Mouse (Mus musculus): ENCODE data around the gene Dlx3. TPM values are rescaled to one million over a fixed set of nuclear protein-coding genes. Genes with fewer than 3 reads are reported as not detected.

Gene Dlx3
- not detected for total RNA-seq (2021)
- long read RNA-seq, experiment 1, result 0 reads
- long read RNA-seq, experiment 2, result 0 reads

GRCm38 (mm10) chr11:95119990-95120632 is at the start of gene Dlx3:
TSS of gene Dlx3 (plus strand) at chr11:95120119.
- no peak for TF ChIP-seq CTCF (conservative IDR thresholded peaks at IDR 0.05)
- H3K4me3 ChIP-seq, result no peak within 1 kb of the TSS
- DNase-seq (ENCODE audit: low spot score in 2 of 2), result no peak
- H3K27ac ChIP-seq, result no peak within 1 kb of the TSS

GRCm38 (mm10) chr11:95070140-95071107 is 49.5 kb upstream of the Dlx3 start:
- no peak for TF ChIP-seq CTCF (conservative IDR thresholded peaks at IDR 0.05)
- DNase-seq (ENCODE audit: low spot score in 2 of 2), result no peak
- Histone ChIP-seq H3K4me3 (no peak overlapping the region), H3K27ac (no peak overlapping the region)

- Histone ChIP-seq H3K4me3 (no peak overlapping the region), H3K27ac (no peak overlapping the region)
- TF ChIP-seq CTCF (conservative IDR thresholded peaks at IDR 0.05), result no peak
- DNase-seq (ENCODE audit: low spot score in 2 of 2), result no peak
These were observed 48.7 kb upstream of the Dlx3 start for GRCm38 (mm10) chr11:95071266-95071665.

GRCm38 (mm10) chr11:95072136-95072535 is 47.8 kb upstream of the Dlx3 start:
- no peak for TF ChIP-seq CTCF (conservative IDR thresholded peaks at IDR 0.05)
- no peak overlapping the region for H3K4me3 ChIP-seq

DNA sequence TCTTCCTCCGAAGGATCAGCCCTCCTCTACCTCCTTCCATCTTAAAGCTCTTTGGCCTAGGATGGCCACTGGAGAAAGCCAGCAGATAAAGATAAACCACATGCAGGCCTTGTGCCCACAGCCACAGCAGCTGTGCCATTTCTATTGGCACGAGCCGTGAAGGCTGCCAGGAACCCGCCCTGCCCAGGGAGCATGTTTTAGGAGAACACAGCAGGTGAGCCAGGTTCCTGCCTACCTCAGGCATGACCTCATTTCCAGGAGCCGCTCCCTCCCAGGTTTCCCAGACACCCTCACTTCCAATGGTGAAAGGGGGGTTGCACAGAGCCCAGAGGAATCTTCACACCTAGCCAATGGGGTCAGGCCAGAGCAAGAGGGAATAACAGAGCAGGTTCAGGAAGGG is 47.1 kb upstream of the Dlx3 start:
- Histone ChIP-seq H3K27ac (no peak overlapping the region), H3K4me3 (no peak overlapping the region)
- DNase-seq (ENCODE audit: low spot score in 2 of 2), result no peak
- TF ChIP-seq CTCF (conservative IDR thresholded peaks at IDR 0.05), result no peak

More at GRCm38 (mm10) chr11:95072136-95072535, 47.8 kb upstream of the Dlx3 start:
- H3K27ac ChIP-seq, result no peak overlapping the region
- no peak for DNase-seq (ENCODE audit: low spot score in 2 of 2)

DNA sequence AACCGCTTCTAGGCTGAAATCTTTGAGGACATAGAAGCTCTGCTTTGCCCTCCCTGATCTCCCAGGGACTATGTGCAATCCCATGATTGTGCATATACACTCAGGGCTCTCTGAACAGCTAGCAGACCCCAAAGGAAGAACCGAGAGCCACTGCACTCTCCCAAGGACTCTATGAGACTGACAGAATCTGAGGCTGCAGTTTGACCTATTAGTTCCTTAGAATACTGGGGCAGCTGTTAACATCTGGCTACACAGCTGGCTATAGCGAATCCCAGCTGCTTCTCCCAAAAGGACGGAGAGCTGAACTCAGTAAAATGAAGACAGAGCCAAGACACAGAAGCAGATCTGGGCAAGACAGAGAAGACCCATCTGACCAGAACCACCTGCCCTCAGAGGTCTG is 46.1 kb upstream of the Dlx3 start:
- H3K4me3 ChIP-seq, result no peak overlapping the region
- no peak overlapping the region for H3K27ac ChIP-seq
- no peak for TF ChIP-seq CTCF (conservative IDR thresholded peaks at IDR 0.05)
- DNase-seq (ENCODE audit: low spot score in 2 of 2), result no peak

DNA sequence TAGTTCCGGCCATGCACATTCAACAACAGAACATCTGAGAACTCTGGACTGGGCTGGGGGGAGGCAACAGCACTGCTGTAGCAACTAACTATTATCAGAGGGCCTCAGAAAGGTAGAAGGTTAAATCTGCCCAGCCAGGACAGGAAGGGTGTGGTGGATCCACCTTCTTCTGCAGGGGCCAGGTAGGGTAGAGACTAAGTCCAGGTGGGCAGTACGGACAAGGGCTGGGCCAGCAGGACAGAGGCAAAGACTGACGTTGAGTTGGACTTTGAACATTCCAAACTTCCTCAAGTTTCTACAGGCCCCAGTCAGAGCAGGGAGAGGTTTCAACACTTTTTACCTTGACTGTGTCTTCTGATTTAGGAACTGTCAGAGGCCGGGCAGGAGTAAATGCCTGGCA is 45.2 kb upstream of the Dlx3 start:
- no peak overlapping the region for H3K27ac ChIP-seq
- no peak for DNase-seq (ENCODE audit: low spot score in 2 of 2)
- no peak overlapping the region for H3K4me3 ChIP-seq
- no peak for TF ChIP-seq CTCF (conservative IDR thresholded peaks at IDR 0.05)

DNA sequence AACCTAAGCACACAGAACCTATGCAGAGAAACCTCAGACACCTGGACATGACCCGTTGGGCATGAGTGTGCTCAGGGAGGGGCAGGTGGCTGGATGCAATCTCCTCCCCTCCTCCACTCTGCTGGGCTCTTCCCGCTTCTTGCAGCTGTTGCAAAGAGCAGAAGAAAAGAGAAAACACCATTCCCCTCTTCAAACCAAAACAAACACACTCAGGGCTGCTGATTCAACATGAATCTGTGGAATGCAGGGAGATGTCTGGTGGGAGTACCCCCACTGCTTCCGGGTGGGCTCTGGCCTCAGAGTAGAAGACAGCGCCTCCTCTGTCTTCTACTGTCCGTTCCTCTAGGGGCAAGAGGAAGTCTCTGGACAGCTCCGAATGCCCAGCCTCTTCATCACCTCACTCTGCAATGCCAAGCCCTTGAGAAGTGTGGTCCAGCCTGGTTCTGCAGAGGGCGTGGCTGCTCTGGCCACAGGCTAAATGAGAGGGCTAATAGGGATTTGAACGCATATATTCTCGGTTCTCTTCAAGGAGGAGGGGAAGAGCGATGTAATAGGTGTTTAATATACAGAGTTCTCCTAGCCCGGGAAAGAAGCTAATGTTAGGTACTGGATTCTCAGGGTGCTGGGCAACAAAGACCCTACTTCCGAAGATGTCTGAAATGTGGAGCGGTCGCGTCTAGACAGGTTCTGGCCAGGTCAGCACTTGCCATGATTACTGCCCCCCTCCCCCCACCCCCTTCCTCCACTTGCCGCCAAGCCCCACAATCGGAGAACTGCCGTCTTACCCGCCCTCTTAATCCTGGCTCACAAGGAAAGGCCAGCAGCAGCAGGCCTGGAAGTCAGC is 44.5 kb upstream of the Dlx3 start:
- 0 out of 2 replicates have a peak, but pooled peaks have one; percentile 16 for TF ChIP-seq CTCF (conservative IDR thresholded peaks at IDR 0.05)

GRCm38 (mm10) chr11:95076041-95076535 is 43.8 kb upstream of the Dlx3 start:
- peak; percentile 8 to 33 for DNase-seq (ENCODE audit: low spot score in 2 of 2)
- TF ChIP-seq CTCF (conservative IDR thresholded peaks at IDR 0.05), result peak; percentile 69
- peak overlapping the region; percentile 75 for H3K27ac ChIP-seq
- H3K4me3 ChIP-seq, result peak overlapping the region; percentile 68

More for the DNA sequence above, 44.5 kb upstream of the Dlx3 start:
- DNase-seq (ENCODE audit: low spot score in 2 of 2), result no peak
- Histone ChIP-seq H3K4me3 (peak overlapping the region; percentile 68), H3K27ac (no peak overlapping the region)

GRCm38 (mm10) chr11:95076536-95077111 is 43.3 kb upstream of the Dlx3 start, which contains the start of gene Itga3:
TSS of gene Itga3 (minus strand) at chr11:95076801.
- peak within 1 kb of the TSS; percentile 68 for H3K4me3 ChIP-seq
- TF ChIP-seq CTCF (conservative IDR thresholded peaks at IDR 0.05), result no peak
- H3K27ac ChIP-seq, result peak within 1 kb of the TSS; percentile 75
- DNase-seq (ENCODE audit: low spot score in 2 of 2), result peak; percentile 22

DNA sequence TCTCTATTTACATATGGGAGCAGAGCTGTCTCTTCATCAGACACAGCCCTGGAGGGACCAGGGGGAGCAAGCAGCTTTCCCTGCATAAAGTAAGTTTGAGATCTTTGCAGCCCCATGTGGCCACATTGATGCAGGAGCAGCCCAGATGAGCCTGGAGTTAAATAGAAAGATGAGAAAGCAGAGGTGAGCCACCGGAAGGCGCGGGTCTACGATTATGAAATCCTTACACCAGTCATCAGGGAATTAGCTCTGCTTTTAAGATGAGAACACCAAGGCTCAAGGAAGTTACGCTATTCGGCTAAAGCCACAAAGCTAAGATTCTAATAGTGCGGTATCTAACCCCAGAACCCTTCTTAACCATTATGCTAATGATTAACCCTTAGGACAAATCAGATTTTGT is 42.0 kb upstream of the Dlx3 start:
- Histone ChIP-seq H3K27ac (no peak overlapping the region), H3K4me3 (no peak overlapping the region)
- TF ChIP-seq CTCF (conservative IDR thresholded peaks at IDR 0.05), result no peak
- DNase-seq (ENCODE audit: low spot score in 2 of 2), result no peak

All from layer of hippocampus, adult 2 months (tissue).